Mouse (Mus musculus): ENCODE results near the gene Wdr49.
A peak's percentile ranks its signal among the peaks of the same experiment; 100 is the strongest.

The Wdr49 gene

GRCm38 (mm10) chr3:75482056-75482455, at the start of gene Wdr49:
Gene Wdr49 (minus strand): TSS chr3:75482156.
- no peak for DNase-seq (ENCODE audit: low spot score)

GRCm38 (mm10) chr3:75531074-75531473, 49.1 kb upstream of the Wdr49 start:
- DNase-seq (ENCODE audit: low spot score): no peak

GRCm38 (mm10) chr3:75522527-75522926, 40.6 kb upstream of the Wdr49 start:
- no peak for DNase-seq (ENCODE audit: low spot score)

GRCm38 (mm10) chr3:75521314-75521713, 39.4 kb upstream of the Wdr49 start:
- no peak for DNase-seq (ENCODE audit: low spot score)

DNA sequence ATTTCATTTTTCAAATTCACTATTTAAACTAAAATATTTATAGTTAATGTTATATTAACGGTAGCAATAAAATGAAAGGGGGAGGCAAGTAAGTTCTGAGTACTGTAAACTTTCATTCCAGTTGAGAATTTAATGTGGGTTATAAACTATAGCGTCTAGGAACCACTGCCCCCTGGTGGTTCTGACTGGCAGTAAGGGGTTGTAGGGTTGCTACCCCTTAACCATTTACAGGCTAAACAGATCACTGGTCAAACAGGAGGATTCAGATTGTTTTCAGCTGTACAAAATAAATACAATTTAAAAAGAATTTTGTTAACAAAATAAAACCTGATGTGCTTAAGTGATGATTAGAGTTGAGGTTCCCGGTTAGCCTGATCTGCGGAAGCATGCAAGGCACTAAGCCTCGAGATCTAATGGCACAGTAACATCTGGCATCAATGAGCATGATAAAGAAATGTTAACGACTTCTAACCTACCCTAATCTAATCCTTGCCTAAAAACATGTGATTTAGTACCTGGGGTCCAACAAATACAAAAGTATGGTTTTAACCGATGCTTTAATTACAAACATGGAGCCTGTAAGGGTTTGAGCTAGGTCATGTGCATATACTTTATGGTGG, 35.8 kb upstream of the Wdr49 start:
- peak; percentile 54 for DNase-seq (ENCODE audit: low spot score)

GRCm38 (mm10) chr3:75498961-75499960, 17.3 kb upstream of the Wdr49 start:
- DNase-seq (ENCODE audit: low spot score): no peak

GRCm38 (mm10) chr3:75492913-75493312, 11.0 kb upstream of the Wdr49 start:
- no peak for DNase-seq (ENCODE audit: low spot score)

- DNase-seq (ENCODE audit: low spot score): no peak
Observed at GRCm38 (mm10) chr3:75475106-75475505, 6.8 kb downstream of the Wdr49 start.

DNA sequence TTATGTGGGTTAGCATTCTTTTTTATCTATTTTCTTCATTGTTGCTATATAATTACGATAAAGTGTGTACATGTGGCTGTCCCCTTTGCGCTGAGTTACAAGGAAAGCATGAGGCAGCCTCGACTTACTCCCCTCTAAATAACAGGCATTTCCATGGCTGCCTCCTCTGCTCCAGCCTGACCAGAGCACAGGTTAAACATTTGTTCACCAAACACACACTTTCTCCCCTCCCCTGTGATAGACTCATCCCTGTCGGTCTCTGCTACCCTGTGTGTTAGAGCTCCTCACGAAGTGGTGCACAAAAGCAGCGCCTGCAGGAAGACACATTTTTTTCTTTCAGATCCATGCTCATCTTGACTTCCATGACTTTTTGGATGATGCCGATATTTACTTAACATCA, 7.3 kb downstream of the Wdr49 start:
- DNase-seq (ENCODE audit: low spot score): no peak

GRCm38 (mm10) chr3:75468154-75468553, 13.8 kb downstream of the Wdr49 start:
- no peak for DNase-seq (ENCODE audit: low spot score)

DNA sequence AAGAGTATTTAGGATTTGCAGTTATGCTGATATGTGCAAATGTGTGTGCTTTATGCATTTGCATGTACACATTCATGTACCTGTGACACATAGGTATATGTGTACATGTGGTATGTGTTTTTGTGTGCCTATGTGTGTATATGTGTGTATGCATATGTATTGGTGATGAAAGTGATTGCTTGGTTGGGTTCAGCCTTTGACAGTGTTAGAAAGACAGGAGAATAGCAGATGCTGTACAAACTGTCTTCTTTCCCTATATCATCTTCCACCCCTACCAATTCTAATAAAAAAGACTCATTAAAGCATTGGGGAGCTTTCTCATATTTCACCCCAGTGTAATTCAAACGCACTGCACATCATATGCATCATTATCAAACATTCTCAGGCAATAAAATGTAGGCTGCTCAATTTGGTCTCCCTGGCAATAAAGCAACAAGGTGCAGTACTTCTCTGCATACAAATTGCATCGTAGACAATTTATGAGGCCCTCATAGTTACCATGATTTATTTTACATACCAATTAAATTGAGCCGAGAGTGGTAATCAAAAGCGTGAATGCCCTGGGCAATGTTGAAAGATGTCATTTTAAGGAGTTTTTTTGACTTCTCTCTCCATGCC, 51.3 kb downstream of the Wdr49 start:
- DNase-seq (ENCODE audit: low spot score): no peak

GRCm38 (mm10) chr3:75395918-75396317, 86.0 kb downstream of the Wdr49 start:
- no peak for DNase-seq (ENCODE audit: low spot score)

GRCm38 (mm10) chr3:75395121-75395895, 86.6 kb downstream of the Wdr49 start:
- DNase-seq (ENCODE audit: low spot score): peak; percentile 21

DNA sequence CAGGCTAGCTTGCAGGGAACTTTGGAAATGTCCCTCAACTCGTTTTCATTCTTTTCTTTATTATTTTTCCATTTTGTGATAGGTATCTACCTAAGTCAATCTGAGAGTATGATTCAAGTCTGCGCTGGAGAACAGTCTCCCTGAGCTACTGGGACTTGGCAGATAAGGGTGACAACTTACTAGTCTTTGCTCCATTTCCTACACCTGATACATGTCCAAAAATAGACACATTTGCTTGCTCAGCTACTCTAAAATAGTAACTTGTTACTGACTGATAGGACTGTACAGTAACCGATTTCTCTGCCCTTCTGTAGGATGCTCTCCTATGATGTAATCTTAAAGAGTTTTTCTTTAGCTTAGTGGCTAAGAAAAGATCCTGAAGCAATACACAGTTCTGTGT, 87.5 kb downstream of the Wdr49 start:
- DNase-seq (ENCODE audit: low spot score): no peak

GRCm38 (mm10) chr3:75381776-75382175, 100.2 kb downstream of the Wdr49 start:
- peak; percentile 17 for DNase-seq (ENCODE audit: low spot score)

DNA sequence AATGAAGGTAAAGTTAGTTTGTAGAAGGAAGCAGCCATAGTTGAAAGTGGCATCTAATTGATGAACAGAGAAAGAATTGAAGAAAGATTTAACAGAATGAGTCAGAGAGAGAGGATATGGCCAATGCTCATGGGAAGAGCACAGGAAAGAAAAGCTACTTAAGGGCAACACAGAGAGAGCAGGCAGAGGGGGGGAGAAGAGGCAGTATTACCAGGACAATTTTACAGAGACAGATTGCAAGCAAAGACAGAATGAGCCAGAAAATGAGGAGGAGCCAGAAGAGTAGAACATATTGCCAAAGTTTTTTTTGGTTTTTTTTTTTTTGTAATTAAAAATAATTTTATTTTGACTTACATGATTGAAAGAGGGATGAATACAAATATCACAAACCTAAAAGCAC, 128.0 kb downstream of the Wdr49 start:
- peak; percentile 5 for DNase-seq (ENCODE audit: low spot score)

DNA sequence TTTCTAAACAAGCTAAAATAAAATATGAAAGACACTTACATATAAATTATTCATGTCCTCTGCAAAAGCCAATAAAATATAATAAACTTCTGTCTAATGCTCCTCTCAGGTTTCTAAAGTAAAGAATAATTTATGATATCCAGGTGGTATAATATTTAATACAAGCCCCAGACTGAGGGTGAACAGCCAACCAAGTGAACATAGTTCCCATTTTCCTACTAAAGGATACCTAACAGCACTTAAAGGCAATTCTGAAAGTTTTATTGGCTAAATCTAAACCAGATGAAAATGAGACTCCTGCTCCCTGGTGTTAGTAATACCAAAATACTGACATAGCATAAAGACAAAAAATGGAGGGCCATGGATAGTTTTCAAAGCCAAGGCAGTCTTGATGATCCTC, 144.8 kb downstream of the Wdr49 start:
- no peak for DNase-seq (ENCODE audit: low spot score)

- peak; percentile 50 for DNase-seq (ENCODE audit: low spot score)
Observed at GRCm38 (mm10) chr3:75320999-75321398, 161.0 kb downstream of the Wdr49 start.

- no peak for DNase-seq (ENCODE audit: low spot score)
Observed at GRCm38 (mm10) chr3:75308861-75309260, 173.1 kb downstream of the Wdr49 start.

DNA sequence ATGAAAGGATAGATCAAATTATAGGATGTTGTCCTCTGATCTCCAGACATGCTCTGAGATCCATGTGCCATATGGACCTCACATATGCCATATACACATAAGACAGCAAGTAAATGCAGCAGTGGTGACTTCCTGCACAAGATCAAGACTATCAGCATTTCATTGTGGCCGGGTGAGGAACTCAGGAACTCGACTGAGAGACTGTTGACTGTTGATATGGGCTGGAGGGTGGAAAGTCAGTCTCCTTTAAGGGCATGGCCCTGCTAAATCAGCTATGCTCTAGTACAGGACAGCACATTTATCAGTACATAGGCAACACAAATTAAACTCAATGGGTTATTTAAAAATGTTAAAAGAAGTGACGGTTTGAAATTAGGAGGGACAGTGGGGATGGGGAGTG, 173.7 kb downstream of the Wdr49 start:
- DNase-seq (ENCODE audit: low spot score): no peak

GRCm38 (mm10) chr3:75305584-75305983, 176.4 kb downstream of the Wdr49 start:
- DNase-seq (ENCODE audit: low spot score): no peak

GRCm38 (mm10) chr3:75304621-75305020, 177.3 kb downstream of the Wdr49 start:
- DNase-seq (ENCODE audit: low spot score): no peak

Measured in layer of hippocampus, adult 11-12 months (tissue).